Mouse (Mus musculus): ENCODE data around the gene Krt80. TPM values are rescaled to one million over a fixed set of nuclear protein-coding genes. Genes with fewer than 3 reads are reported as not detected.

Krt80 gene
- polyA plus RNA-seq, 1 experiment from 2014 or later, result 0.09 TPM

DNA sequence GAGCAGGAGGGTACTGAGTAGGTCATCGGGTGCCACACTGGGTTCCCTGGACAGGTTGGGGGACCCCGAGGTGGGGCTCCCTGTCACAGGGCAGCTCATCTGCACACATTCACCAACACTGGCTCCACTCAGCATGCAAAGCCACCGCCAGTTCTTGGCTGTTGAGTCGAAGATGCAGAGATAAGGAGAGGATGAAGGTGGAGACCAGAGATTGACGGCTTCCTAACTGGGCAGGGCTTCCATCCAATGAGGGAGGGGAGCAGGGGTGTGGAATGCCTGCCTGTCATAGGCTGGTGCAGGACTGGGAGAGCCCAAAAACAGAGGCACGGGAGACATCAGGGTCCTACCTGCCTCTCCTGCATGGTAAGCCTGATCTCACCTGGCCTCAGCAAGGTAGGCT lies 5.5 kb downstream of the Krt80 start:
- H3K4me2 ChIP-seq (replicated peaks), result no peak overlapping the region
- no peak overlapping the region for H3K4me3 ChIP-seq (replicated peaks)
- H3K27me3 ChIP-seq, result 0 out of 2 replicates have a peak, but pooled peaks cover 4% of the 10 kb centered on the region
- H3K4me1 ChIP-seq (replicated peaks), result no peaks in the 10 kb centered on the region
- no peak for ATAC-seq
- H3K27ac ChIP-seq, result no peak overlapping the region
- no peaks in the 10 kb centered on the region for H3K36me3 ChIP-seq
- H3K9ac ChIP-seq (replicated peaks), result no peak overlapping the region
- H3K9me3 ChIP-seq, result no peaks in the 10 kb centered on the region
- WGBS, result 80% methylated on average over 6 of the region's 6 CpGs

DNA sequence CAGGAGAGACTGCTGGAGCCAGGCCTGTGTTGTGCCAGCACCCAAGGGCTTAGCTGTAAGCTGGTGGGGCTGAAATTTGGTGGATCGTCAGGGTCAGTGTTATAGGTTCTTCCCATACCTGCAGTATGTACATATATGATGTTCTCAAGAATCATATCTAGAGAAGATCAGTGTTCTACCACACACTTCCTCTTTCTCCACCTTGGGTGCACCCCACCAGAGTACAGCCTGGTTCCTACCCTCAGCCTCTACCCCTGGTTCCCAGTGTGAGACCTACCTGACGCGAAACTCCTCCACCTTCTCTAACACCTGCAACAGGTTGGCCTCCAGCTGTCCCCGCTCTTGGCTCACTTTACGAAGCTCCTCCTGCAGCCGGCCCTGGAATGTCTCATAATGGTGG lies 6.0 kb downstream of the Krt80 start:
- Histone ChIP-seq H3K9me3 (no peaks in the 10 kb centered on the region), H3K4me1 (replicated peaks) (no peaks in the 10 kb centered on the region), H3K9ac (replicated peaks) (no peak overlapping the region), H3K4me3 (replicated peaks) (no peak overlapping the region), H3K27ac (no peak overlapping the region), H3K4me2 (replicated peaks) (no peak overlapping the region), H3K27me3 (0 out of 2 replicates have a peak, but pooled peaks cover 4% of the 10 kb centered on the region), H3K36me3 (no peaks in the 10 kb centered on the region)
- ATAC-seq, result no peak
- 94% methylated on average over 6 of the region's 6 CpGs for WGBS

DNA sequence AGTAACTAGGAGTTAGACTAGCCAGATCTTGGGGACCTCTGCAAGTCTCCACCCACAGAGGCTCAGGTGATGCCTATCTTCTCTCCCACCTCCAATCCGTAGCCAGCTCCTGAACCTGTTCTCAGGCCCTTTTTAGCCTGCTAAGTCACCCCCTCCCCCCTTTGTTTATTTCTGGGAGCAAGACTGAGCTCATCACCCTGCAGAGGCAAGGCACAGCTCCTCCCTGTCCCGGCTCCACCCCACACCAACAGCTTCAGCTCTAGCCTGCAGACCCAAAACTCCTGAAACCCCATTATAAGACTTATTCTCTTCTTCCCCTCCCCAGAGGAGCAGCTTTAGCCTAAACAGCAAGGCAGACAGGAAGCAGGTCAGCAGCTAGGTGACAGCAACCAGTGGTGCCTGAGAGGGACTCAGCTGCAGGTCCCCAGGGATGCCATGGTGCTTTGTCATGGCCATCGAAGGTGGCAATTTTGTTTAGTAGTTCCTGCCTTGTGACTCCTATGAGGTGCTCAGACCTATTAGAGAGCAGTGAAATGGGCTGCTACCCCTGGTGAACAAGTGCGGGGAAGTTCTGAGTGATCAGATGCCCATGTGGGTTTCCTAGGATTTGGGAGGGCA lies 7.5 kb downstream of the Krt80 start:
- Histone ChIP-seq H3K4me2 (replicated peaks) (no peak overlapping the region), H3K27me3 (0 out of 2 replicates have a peak, but pooled peaks cover 4% of the 10 kb centered on the region), H3K4me1 (replicated peaks) (no peaks in the 10 kb centered on the region), H3K27ac (no peak overlapping the region), H3K9me3 (no peaks in the 10 kb centered on the region), H3K36me3 (no peaks in the 10 kb centered on the region), H3K9ac (replicated peaks) (no peak overlapping the region), H3K4me3 (replicated peaks) (no peak overlapping the region)
- WGBS, result 76% methylated on average over 4 of the region's 4 CpGs
- no peak for ATAC-seq

DNA sequence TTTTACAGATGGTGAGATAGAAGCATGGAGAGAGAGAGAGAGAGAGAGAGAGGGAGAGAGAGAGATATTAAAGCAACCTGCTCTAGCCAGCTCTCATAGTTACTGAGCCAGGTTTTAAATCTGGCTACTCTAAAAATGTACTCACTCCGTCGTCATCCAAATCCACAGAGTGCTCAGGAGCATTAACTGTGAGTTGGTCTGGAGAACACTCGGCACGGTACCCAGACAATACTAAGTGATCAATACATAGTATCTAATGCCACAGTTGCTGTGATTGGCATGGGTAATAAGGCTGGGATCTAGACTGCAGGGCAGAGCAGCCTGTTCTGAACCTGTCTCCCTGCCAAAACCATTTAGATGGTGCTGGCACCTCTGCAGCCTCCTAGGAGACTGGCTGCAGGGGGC lies 14.6 kb downstream of the Krt80 start:
- H3K27me3 ChIP-seq, result no peaks in the 10 kb centered on the region
- no peaks in the 10 kb centered on the region for H3K9me3 ChIP-seq
- no peak overlapping the region for H3K4me3 ChIP-seq (replicated peaks)
- H3K27ac ChIP-seq, result no peak overlapping the region
- ATAC-seq, result no peak
- H3K36me3 ChIP-seq, result no peaks in the 10 kb centered on the region
- H3K4me1 ChIP-seq (replicated peaks), result no peaks in the 10 kb centered on the region
- 83% methylated on average over 4 of the region's 4 CpGs for WGBS
- H3K9ac ChIP-seq (replicated peaks), result no peak overlapping the region
- H3K4me2 ChIP-seq (replicated peaks), result no peak overlapping the region

DNA sequence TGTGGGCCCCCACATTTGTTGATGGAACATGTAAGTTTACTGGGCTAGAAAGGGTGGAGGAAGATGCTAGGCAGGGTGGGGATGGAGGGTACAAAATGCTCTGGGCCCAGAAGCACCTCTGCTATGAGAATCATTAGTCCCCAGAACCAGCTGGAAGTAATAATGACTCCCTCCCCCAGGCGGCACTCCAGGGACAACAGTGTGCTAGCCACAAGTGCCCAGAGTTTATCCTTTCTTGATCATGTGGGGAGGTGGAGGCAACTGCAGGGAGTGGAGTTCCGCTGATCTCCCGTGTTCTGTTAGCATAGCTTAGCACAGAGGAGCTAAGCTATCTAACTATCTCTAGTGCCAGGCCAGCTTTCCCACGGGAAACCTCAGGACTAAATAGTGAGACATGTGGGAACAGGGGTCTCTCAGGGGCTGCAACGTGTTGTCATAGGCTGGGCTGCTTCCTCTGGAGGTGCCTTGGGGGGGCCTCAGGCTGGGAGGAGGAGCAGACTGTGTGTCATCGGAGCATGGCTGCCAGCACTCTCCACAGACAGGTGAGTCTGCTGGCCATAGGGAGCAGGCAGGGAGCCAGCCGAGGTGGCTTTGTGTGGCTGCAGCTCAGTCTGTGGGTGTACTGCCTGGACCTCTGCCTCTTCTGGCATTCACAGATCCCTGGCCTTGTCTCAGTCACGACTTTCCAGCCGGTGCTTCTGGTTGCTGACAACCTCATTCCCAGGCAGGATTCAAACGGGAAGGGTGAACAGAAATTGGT lies 17.1 kb downstream of the Krt80 start:
- ATAC-seq, result no peak
- no peaks in the 10 kb centered on the region for H3K36me3 ChIP-seq
- H3K9ac ChIP-seq (replicated peaks), result no peak overlapping the region
- H3K4me1 ChIP-seq (replicated peaks), result no peaks in the 10 kb centered on the region
- H3K4me3 ChIP-seq (replicated peaks), result no peak overlapping the region
- 63% methylated on average over 10 of the region's 10 CpGs for WGBS
- no peaks in the 10 kb centered on the region for H3K27me3 ChIP-seq
- H3K27ac ChIP-seq, result no peak overlapping the region
- no peak overlapping the region for H3K4me2 ChIP-seq (replicated peaks)
- H3K9me3 ChIP-seq, result no peaks in the 10 kb centered on the region

DNA sequence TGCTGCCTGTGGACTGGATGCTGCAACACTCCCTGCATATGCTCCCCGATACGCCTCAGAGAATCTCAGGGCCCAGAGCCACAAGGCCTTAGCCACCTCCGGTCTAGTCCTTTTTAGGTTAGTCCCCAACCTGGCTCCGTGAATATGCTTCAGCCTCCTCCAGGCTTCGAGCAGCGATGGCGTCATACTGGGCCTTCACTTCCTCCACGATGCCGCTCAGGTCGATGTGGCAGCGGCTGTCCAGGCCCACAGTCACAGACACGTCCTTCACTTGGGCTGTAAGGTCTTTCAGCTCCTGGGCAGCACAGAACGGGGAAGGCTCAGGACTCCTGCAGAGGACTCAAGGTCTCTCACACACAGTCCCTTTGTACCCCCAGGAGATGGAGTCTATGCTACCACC lies 17.9 kb downstream of the Krt80 start:
- Histone ChIP-seq H3K4me3 (replicated peaks) (no peak overlapping the region), H3K9ac (replicated peaks) (no peak overlapping the region), H3K4me2 (replicated peaks) (no peak overlapping the region), H3K27ac (no peak overlapping the region), H3K9me3 (no peaks in the 10 kb centered on the region), H3K4me1 (replicated peaks) (no peaks in the 10 kb centered on the region), H3K36me3 (no peaks in the 10 kb centered on the region), H3K27me3 (no peaks in the 10 kb centered on the region)
- WGBS, result 73% methylated on average over 13 of the region's 13 CpGs
- ATAC-seq, result no peak

DNA sequence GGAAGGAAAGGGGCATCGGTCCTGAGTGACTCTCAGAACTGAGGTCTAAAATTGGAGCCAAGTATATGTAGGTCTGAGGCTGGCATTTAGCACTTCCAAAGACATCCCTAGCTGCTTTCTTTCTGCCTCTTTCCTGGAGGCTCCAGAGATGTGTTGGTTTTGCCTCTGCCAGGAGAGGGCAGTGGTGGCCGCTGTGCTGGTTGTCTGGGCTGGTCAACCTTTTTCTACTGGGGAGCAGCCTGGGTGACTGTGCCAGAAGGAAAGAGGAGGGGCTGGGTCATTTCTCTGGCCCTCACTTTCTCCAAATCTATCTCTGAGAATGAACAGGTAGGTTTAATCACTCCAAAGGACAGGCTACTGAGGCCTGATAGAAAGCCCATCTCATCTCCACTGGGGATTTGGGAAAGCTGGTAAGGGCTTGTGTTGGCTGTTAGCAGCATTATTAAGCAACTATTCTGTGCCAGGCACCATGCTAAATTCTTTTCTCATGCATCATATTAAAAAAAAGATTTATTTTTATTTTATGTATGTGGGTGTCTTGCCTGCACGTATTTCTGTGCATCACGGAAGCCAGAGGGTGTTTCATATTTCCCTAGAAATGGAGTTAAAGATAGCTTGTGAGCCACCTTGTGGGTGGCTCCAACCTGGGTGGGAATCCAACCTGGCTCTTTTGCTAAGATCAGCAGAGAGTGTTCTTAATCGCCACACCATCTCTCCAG lies 28.0 kb downstream of the Krt80 start:
- no peak overlapping the region for H3K4me2 ChIP-seq (replicated peaks)
- no peaks in the 10 kb centered on the region for H3K27me3 ChIP-seq
- H3K4me3 ChIP-seq (replicated peaks), result no peak overlapping the region
- 65% methylated on average over 5 of the region's 5 CpGs for WGBS
- ATAC-seq, result no peak
- no peaks in the 10 kb centered on the region for H3K9me3 ChIP-seq
- no peak overlapping the region for H3K27ac ChIP-seq
- H3K36me3 ChIP-seq, result no peaks in the 10 kb centered on the region
- H3K9ac ChIP-seq (replicated peaks), result no peak overlapping the region
- no peaks in the 10 kb centered on the region for H3K4me1 ChIP-seq (replicated peaks)

DNA sequence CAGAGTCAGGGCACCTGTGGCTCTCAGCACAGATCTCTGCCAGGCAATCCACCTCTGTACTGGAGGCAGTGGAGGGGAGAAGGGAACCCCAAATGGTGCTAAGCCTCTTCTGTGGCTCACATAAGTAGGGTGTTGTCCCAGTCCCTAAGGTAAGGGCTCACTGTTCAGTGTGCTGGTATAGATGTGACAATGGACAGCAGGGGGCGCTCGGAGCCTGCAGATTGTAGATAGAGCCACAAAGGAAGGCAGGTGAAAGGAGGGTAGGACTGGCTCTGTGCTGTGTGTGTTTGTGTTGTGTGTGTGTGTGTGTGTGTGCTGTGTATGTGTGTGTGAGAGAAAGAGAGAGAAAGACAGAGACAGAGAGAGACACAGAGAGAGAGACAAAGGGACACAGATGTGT lies 30.4 kb downstream of the Krt80 start:
- no peak overlapping the region for H3K4me3 ChIP-seq (replicated peaks)
- no peaks in the 10 kb centered on the region for H3K4me1 ChIP-seq (replicated peaks)
- H3K27ac ChIP-seq, result no peak overlapping the region
- H3K9me3 ChIP-seq, result no peaks in the 10 kb centered on the region
- no peak overlapping the region for H3K4me2 ChIP-seq (replicated peaks)
- peak; percentile 94 for ATAC-seq
- no peaks in the 10 kb centered on the region for H3K36me3 ChIP-seq
- peak overlapping the region; percentile 10; the same call in 1 of the 2 replicates for H3K9ac ChIP-seq (replicated peaks)
- H3K27me3 ChIP-seq, result peaks cover 6% of the 10 kb centered on the region; the same call in 1 of the 2 replicates
- 0% methylated on average over 2 of the region's 2 CpGs for WGBS

DNA sequence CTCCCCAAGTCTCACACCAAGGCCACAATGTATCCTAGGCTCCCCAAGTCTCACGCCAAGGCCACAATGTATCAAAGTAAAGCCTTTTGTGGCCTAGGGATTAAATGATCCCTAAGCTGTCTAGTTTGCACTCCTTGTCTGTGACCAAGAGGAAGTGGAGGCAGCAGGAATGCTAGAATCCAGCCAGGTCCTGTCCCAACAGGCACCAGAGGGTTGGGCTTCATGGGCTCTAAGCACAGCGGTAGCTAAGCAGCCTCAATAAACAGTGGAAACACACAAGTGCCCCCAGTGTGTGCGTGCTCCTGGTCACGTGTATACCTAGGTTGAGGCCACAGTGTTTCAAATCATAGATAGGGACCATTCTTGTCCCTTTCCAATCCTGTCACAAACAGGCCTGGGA lies 31.6 kb downstream of the Krt80 start:
- Histone ChIP-seq H3K27ac (no peak overlapping the region), H3K27me3 (peaks cover 6% of the 10 kb centered on the region; the same call in 1 of the 2 replicates), H3K4me2 (replicated peaks) (no peak overlapping the region), H3K4me1 (replicated peaks) (no peaks in the 10 kb centered on the region), H3K9ac (replicated peaks) (no peak overlapping the region), H3K9me3 (no peaks in the 10 kb centered on the region), H3K4me3 (replicated peaks) (no peak overlapping the region), H3K36me3 (no peaks in the 10 kb centered on the region)
- 82% methylated on average over 4 of the region's 4 CpGs for WGBS
- no peak for ATAC-seq

DNA sequence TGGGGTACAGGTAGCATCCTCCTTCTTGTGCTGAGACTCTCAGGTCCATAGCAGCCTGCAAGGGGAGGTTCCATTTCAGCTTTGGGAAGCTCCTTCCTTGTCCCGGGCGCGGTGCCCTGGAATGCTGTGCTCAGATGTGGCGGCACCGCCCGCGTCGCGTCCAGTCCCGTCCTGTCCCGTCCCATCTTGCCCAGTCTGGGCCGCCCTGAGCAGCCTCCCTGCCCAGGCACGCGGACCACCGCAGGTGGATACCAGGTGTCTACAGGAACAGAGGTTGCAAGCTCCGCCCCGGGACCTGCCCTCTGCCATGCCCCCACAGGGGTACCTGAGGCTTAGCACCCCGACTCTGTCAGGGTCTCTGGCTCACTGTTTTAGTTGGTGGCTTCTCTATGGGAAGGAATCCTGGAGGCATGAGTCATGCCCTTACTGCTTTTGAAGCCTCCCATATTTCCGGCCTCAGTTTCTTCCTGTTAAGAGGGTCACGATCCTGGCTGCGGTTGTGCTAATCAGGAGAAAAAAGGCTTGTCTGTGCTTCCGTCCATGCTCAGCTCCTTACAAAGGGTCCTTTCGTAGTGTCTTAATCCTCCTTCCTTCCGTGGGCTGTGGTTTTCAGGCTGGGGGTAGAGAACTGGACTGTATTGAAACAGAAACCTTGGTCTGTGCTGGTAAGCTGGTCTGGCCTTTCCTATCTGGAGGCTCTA lies 33.3 kb downstream of the Krt80 start:
- Histone ChIP-seq H3K4me1 (replicated peaks) (no peaks in the 10 kb centered on the region), H3K4me2 (replicated peaks) (no peak overlapping the region), H3K27me3 (peaks cover 6% of the 10 kb centered on the region; the same call in 1 of the 2 replicates), H3K9ac (replicated peaks) (no peak overlapping the region; the same call in 1 of the 2 replicates), H3K27ac (no peak overlapping the region), H3K9me3 (no peaks in the 10 kb centered on the region), H3K36me3 (no peaks in the 10 kb centered on the region), H3K4me3 (replicated peaks) (no peak overlapping the region)
- no peak for ATAC-seq
- 58% methylated on average over 24 of the region's 24 CpGs for WGBS

DNA sequence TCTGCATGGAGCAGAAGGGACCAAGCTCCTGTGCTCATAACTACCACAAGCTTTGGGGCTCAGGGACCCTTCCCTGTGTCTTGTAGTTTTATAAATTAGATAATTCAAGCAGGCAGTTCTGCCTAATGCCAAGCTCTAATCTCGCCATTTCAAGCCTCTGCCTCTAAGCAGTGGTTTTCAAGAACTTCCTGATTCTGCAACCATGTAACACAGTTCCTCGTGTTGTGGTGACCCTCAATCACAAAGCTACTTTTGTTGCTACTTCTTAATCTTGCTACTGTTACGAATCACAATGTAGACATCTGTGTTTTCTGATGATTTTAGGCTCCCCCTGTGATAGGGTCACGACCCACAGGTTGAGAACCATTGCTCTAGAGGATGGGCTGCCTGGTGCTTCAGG lies 36.3 kb downstream of the Krt80 start:
- Histone ChIP-seq H3K9me3 (no peaks in the 10 kb centered on the region), H3K9ac (replicated peaks) (no peak overlapping the region), H3K27ac (no peak overlapping the region), H3K27me3 (peaks cover 6% of the 10 kb centered on the region; the same call in 1 of the 2 replicates), H3K36me3 (no peaks in the 10 kb centered on the region), H3K4me1 (replicated peaks) (no peaks in the 10 kb centered on the region), H3K4me3 (replicated peaks) (no peak overlapping the region), H3K4me2 (replicated peaks) (no peak overlapping the region)
- WGBS, result 51% methylated on average over 4 of the region's 4 CpGs
- ATAC-seq, result no peak

DNA sequence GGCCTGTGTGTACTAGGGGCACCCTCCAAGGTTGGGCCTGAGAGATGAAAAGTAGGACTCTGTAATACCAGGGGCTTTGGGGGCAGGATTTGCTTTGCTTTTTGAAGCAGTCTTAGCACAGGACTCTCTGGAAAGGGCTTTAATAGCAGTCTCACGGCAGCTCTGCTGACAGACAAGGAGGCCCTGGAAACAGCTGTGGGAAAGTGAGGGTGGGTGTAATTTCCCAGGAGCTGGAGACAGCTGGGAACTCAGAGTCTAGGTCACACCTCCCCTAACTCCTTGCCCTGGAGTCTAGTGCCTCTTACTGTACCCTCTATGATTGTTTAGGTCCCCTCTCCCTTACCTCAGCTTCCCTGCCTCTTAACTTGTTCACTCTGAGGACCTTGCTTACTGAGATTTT lies 36.8 kb downstream of the Krt80 start:
- Histone ChIP-seq H3K36me3 (no peaks in the 10 kb centered on the region), H3K4me1 (replicated peaks) (no peaks in the 10 kb centered on the region), H3K4me3 (replicated peaks) (no peak overlapping the region), H3K4me2 (replicated peaks) (no peak overlapping the region), H3K27me3 (peaks cover 6% of the 10 kb centered on the region; the same call in 1 of the 2 replicates), H3K9me3 (no peaks in the 10 kb centered on the region), H3K9ac (replicated peaks) (no peak overlapping the region), H3K27ac (no peak overlapping the region)
- WGBS, result 38% methylated on average over 1 of the region's 1 CpGs
- ATAC-seq, result no peak

All from midbrain, embryonic 13.5 days (tissue).